Mouse (Mus musculus) R1 (cell line): Measurements from ENCODE around the gene Dll3.
"Not testable (repeated sequence)": the region's sequence is repeated elsewhere in the genome, so short reads cannot be mapped to it uniquely, and the experiment has no call there.

Experiments used
- DNase-seq: peaks from one replicate; pipeline ENCODE4 v3.0.0-alpha.2; 2018; ENCODE audit warnings: low read depth, low spot score

The Dll3 gene

GRCm38 (mm10) chr7:28251976-28252375, 50.1 kb downstream of the Dll3 start:
- DNase-seq, result peak; percentile 50

- DNase-seq, result peak; percentile 50
These were observed 53.1 kb downstream of the Dll3 start for GRCm38 (mm10) chr7:28248957-28249356.

DNA sequence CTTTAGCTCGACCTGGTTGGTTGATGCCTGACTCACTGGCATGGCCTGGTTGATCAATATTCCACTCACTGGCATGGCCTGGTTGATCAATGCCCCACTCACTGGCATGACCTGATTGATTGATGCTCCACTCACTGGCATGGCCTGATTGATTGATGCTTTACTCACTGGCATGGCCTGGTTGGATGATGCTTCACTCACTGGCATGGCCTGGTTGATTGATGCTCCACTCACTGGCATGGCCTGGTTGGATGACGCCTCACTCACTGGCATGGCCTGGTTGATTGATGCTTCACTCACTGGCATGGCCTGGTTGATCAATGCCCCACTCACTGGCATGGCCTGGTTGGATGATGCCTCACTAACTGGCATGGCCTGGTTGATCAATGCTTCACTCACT, 58.1 kb downstream of the Dll3 start:
- DNase-seq, result not testable (repeated sequence)
